Mouse (Mus musculus): ENCODE results near the gene Sgms1. TPM values are rescaled to one million over a fixed set of nuclear protein-coding genes. Genes with fewer than 3 reads are reported as not detected.

The Sgms1 gene
- polyA plus RNA-seq, 1 experiment: 42.1 TPM

GRCm38 (mm10) chr19:32229776-32230175 lies 159.7 kb downstream of the Sgms1 start:
- Histone ChIP-seq H3K4me3 (ENCODE audit: insufficient read depth, low read length) (no peak overlapping the region), H3K27ac (ENCODE audit: insufficient read depth, low read depth, low read length) (no peak overlapping the region), H3K4me1 (ENCODE audit: control insufficient read depth, insufficient read depth, low read length) (peaks cover 19% of the 10 kb centered on the region)
- TF ChIP-seq POLR2A (IDR thresholded peaks at IDR 0.05; ENCODE audit: borderline replicate concordance, low read depth, low read length): no peak
- TF ChIP-seq CTCF (IDR thresholded peaks at IDR 0.05; ENCODE audit: low read depth, low read length): no peak

GRCm38 (mm10) chr19:32227175-32227574 lies 162.3 kb downstream of the Sgms1 start:
- Histone ChIP-seq H3K27ac (ENCODE audit: insufficient read depth, low read depth, low read length) (no peak overlapping the region), H3K4me3 (ENCODE audit: insufficient read depth, low read length) (no peak overlapping the region), H3K4me1 (ENCODE audit: control insufficient read depth, insufficient read depth, low read length) (peaks cover 39% of the 10 kb centered on the region)
- TF ChIP-seq CTCF (IDR thresholded peaks at IDR 0.05; ENCODE audit: low read depth, low read length): no peak

GRCm38 (mm10) chr19:32225097-32225490 lies 164.4 kb downstream of the Sgms1 start:
- H3K4me1 ChIP-seq (ENCODE audit: control insufficient read depth, insufficient read depth, low read length): peaks cover 45% of the 10 kb centered on the region
- H3K27ac ChIP-seq (ENCODE audit: insufficient read depth, low read depth, low read length): peak overlapping the region; percentile 81
- TF ChIP-seq CTCF (IDR thresholded peaks at IDR 0.05; ENCODE audit: low read depth, low read length) (peak; percentile 61), POLR2A (IDR thresholded peaks at IDR 0.05; ENCODE audit: borderline replicate concordance, low read depth, low read length) (no peak)
- H3K4me3 ChIP-seq (ENCODE audit: insufficient read depth, low read length): no peak overlapping the region

GRCm38 (mm10) chr19:32224318-32225096 lies 165.0 kb downstream of the Sgms1 start:
- TF ChIP-seq CTCF (IDR thresholded peaks at IDR 0.05; ENCODE audit: low read depth, low read length) (no peak), POLR2A (IDR thresholded peaks at IDR 0.05; ENCODE audit: borderline replicate concordance, low read depth, low read length) (no peak)
- Histone ChIP-seq H3K27ac (ENCODE audit: insufficient read depth, low read depth, low read length) (peak overlapping the region; percentile 98), H3K4me1 (ENCODE audit: control insufficient read depth, insufficient read depth, low read length) (peaks cover 45% of the 10 kb centered on the region), H3K4me3 (ENCODE audit: insufficient read depth, low read length) (no peak overlapping the region)

GRCm38 (mm10) chr19:32223751-32224174 lies 165.8 kb downstream of the Sgms1 start:
- TF ChIP-seq POLR2A (IDR thresholded peaks at IDR 0.05; ENCODE audit: borderline replicate concordance, low read depth, low read length) (no peak), CTCF (IDR thresholded peaks at IDR 0.05; ENCODE audit: low read depth, low read length) (no peak)
- Histone ChIP-seq H3K4me1 (ENCODE audit: control insufficient read depth, insufficient read depth, low read length) (peaks cover 45% of the 10 kb centered on the region), H3K4me3 (ENCODE audit: insufficient read depth, low read length) (no peak overlapping the region), H3K27ac (ENCODE audit: insufficient read depth, low read depth, low read length) (peak overlapping the region; percentile 98)

- Histone ChIP-seq H3K4me3 (ENCODE audit: insufficient read depth, low read length) (no peak overlapping the region), H3K27ac (ENCODE audit: insufficient read depth, low read depth, low read length) (no peak overlapping the region), H3K4me1 (ENCODE audit: control insufficient read depth, insufficient read depth, low read length) (peaks cover 39% of the 10 kb centered on the region)
- no peak for TF ChIP-seq CTCF (IDR thresholded peaks at IDR 0.05; ENCODE audit: low read depth, low read length)
- TF ChIP-seq POLR2A (IDR thresholded peaks at IDR 0.05; ENCODE audit: borderline replicate concordance, low read depth, low read length): no peak
Observed at GRCm38 (mm10) chr19:32222083-32222482, 167.4 kb downstream of the Sgms1 start.

- Histone ChIP-seq H3K4me3 (ENCODE audit: insufficient read depth, low read length) (no peak overlapping the region), H3K4me1 (ENCODE audit: control insufficient read depth, insufficient read depth, low read length) (peaks cover 37% of the 10 kb centered on the region), H3K27ac (ENCODE audit: insufficient read depth, low read depth, low read length) (no peak overlapping the region)
- TF ChIP-seq CTCF (IDR thresholded peaks at IDR 0.05; ENCODE audit: low read depth, low read length) (no peak), POLR2A (IDR thresholded peaks at IDR 0.05; ENCODE audit: borderline replicate concordance, low read depth, low read length) (no peak)
Observed at GRCm38 (mm10) chr19:32220991-32221390, 168.5 kb downstream of the Sgms1 start.

- H3K4me1 ChIP-seq (ENCODE audit: control insufficient read depth, insufficient read depth, low read length): peaks cover 19% of the 10 kb centered on the region
- H3K4me3 ChIP-seq (ENCODE audit: insufficient read depth, low read length): no peak overlapping the region
- TF ChIP-seq CTCF (IDR thresholded peaks at IDR 0.05; ENCODE audit: low read depth, low read length) (no peak), POLR2A (IDR thresholded peaks at IDR 0.05; ENCODE audit: borderline replicate concordance, low read depth, low read length) (no peak)
- no peak overlapping the region for H3K27ac ChIP-seq (ENCODE audit: insufficient read depth, low read depth, low read length)
Observed at GRCm38 (mm10) chr19:32216710-32217109, 172.8 kb downstream of the Sgms1 start.

- Histone ChIP-seq H3K27ac (ENCODE audit: insufficient read depth, low read depth, low read length) (peak overlapping the region; percentile 32; the same call in 1 of the 2 replicates), H3K4me3 (ENCODE audit: insufficient read depth, low read length) (no peak overlapping the region), H3K4me1 (ENCODE audit: control insufficient read depth, insufficient read depth, low read length) (peaks cover 17% of the 10 kb centered on the region)
- TF ChIP-seq CTCF (IDR thresholded peaks at IDR 0.05; ENCODE audit: low read depth, low read length): no peak
- TF ChIP-seq POLR2A (IDR thresholded peaks at IDR 0.05; ENCODE audit: borderline replicate concordance, low read depth, low read length): no peak
Observed at GRCm38 (mm10) chr19:32214905-32215806, 174.4 kb downstream of the Sgms1 start.

GRCm38 (mm10) chr19:32213577-32213976 lies 175.9 kb downstream of the Sgms1 start:
- H3K4me1 ChIP-seq (ENCODE audit: control insufficient read depth, insufficient read depth, low read length): peaks cover 20% of the 10 kb centered on the region
- H3K27ac ChIP-seq (ENCODE audit: insufficient read depth, low read depth, low read length): no peak overlapping the region
- TF ChIP-seq POLR2A (IDR thresholded peaks at IDR 0.05; ENCODE audit: borderline replicate concordance, low read depth, low read length) (no peak), CTCF (IDR thresholded peaks at IDR 0.05; ENCODE audit: low read depth, low read length) (no peak)

More at GRCm38 (mm10) chr19:32213577-32213976, 175.9 kb downstream of the Sgms1 start:
- no peak overlapping the region for H3K4me3 ChIP-seq (ENCODE audit: insufficient read depth, low read length)
